Mouse (Mus musculus) embryonic facial prominence, embryonic 14.5 days (tissue): Measurements from ENCODE around the gene Agrp. TPM values are rescaled to one million over a fixed set of nuclear protein-coding genes. Genes with fewer than 3 reads are reported as not detected.
A peak's percentile ranks its signal among the peaks of the same experiment; 100 is the strongest.
"Not testable (repeated sequence)": the region's sequence is repeated elsewhere in the genome, so short reads cannot be mapped to it uniquely, and the experiment has no call there.

ENCODE experiments used
- ATAC-seq: fragments of 200-750 bp; cut with Nextera tagmentation; 2 replicates; pipeline ENCODE4 v1.8.0; 2017; ENCODE audit warnings: low read depth, moderate number of reproducible peaks, moderate TSS enrichment
- DNase-seq: peaks from one replicate; pipeline ENCODE4 v3.0.0-alpha.2; 2015; ENCODE audit warnings: low spot score
- H3K27ac ChIP-seq: fragments of 300-500 bp; sonication (generic); replicated peaks from 2 replicates; pipeline ENCODE4 v1.5.1; 2014; ENCODE audit warnings: low read depth, mild to moderate bottlenecking, low read length, moderate library complexity
- H3K27me3 ChIP-seq: fragments of 300-500 bp; sonication (generic); replicated peaks from 2 replicates; pipeline ENCODE4 v1.6.1; 2014; ENCODE audit warnings: low read length; ENCODE audit not compliant: control insufficient read depth, insufficient read depth
- H3K36me3 ChIP-seq: fragments of 300-500 bp; sonication (generic); 2 replicates; pipeline ENCODE4 v1.6.1; 2014; ENCODE audit warnings: low read length, mixed read lengths; ENCODE audit not compliant: control insufficient read depth, insufficient read depth
- H3K4me1 ChIP-seq: fragments of 300-500 bp; sonication (generic); 2 replicates; pipeline ENCODE4 v1.6.1; 2014; ENCODE audit warnings: antibody characterized with exemption, low read length; ENCODE audit not compliant: control insufficient read depth, insufficient read depth
- H3K4me2 ChIP-seq: fragments of 300-500 bp; sonication (generic); 2 replicates; pipeline ENCODE4 v1.6.1; 2014; ENCODE audit warnings: low read depth, mild to moderate bottlenecking, low read length, moderate library complexity, mixed read lengths
- H3K4me3 ChIP-seq: fragments of 300-500 bp; sonication (generic); 2 replicates; pipeline ENCODE4 v1.5.1; 2014; ENCODE audit warnings: low read depth, mild to moderate bottlenecking, low read length
- H3K9ac ChIP-seq: fragments of 300-500 bp; sonication (generic); 2 replicates; pipeline ENCODE4 v1.6.1; 2014; ENCODE audit warnings: low read depth, mild to moderate bottlenecking, low read length, moderate library complexity, mixed read lengths
- H3K9me3 ChIP-seq: fragments of 300-500 bp; sonication (generic); 2 replicates; pipeline ENCODE4 v1.6.1; 2016; ENCODE audit warnings: low read length; ENCODE audit not compliant: control insufficient read depth
- WGBS: fragments of 180-500 bp; shearing (Covaris S2); extraction: QIAGEN DNeasy Blood & Tissue Kit; methylation state at CpG from one replicate; pipeline ENCODE4 v1.1.7; 2014; 5-methylcytosine and 5-hydroxymethylcytosine counted together
- polyA plus RNA-seq: library from polyadenylated mRNA; unstranded; fragments of >200 nt; fragmentation: Nextera tagmentation; extraction: Ambion mirVana; gene quantifications from 2 replicates; pipeline ENCODE4 v1.2.1, GENCODE M21; 2014

Agrp gene
- polyA plus RNA-seq, 1 experiment from 2014 or later, result 1.7 TPM

DNA sequence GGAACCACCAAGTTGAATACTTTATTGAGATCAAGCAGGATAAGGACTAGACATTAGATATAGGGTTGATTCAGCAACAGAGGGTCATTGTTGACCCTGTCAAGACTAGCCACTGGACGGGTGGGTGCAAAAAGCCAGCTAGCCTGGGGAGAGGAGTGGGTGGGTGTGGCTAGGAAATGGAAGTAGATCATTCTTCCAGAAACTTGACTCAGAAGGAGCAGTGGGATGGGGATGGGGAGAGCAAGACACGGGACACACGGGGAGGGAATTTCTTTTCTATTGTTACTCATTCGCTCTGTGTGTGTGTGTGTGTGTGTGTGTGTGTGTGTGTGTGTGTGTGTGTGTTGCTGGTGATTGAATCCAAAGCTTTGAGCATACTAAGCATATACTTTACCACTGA lies 27.4 kb downstream of the Agrp start:
- Histone ChIP-seq H3K4me2 (no peak overlapping the region), H3K9me3 (no peaks in the 10 kb centered on the region), H3K27ac (no peak overlapping the region), H3K27me3 (peaks cover 14% of the 10 kb centered on the region; the same call in 1 of the 2 replicates), H3K9ac (no peak overlapping the region), H3K4me1 (peaks cover 18% of the 10 kb centered on the region), H3K4me3 (no peak overlapping the region), H3K36me3 (no peaks in the 10 kb centered on the region)
- DNase-seq (no peak), ATAC-seq (no peak)
- 62% methylated on average over 4 of the region's 4 CpGs for WGBS

DNA sequence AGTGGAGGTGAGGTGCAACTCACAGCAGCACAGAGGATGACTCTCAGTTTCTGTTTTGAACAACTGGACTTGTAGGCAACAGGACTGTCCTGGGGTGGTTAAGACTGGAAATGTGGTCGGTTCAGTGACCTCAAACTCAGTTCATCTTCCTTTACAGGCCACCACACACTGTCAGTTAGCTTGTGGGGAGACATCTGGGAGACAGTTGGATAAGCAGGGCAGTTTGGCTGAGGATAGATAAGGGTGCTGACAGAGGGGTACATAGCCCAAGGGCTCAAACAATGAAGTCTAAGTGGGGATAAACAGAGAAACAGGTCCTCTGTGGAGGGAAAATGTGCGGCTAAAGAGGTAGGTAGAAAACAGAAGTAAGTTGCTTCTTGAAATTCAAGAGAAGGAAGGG lies 27.8 kb downstream of the Agrp start:
- Histone ChIP-seq H3K27me3 (peaks cover 14% of the 10 kb centered on the region; the same call in 1 of the 2 replicates), H3K9me3 (no peaks in the 10 kb centered on the region), H3K9ac (no peak overlapping the region), H3K27ac (no peak overlapping the region), H3K4me3 (no peak overlapping the region), H3K36me3 (no peaks in the 10 kb centered on the region), H3K4me2 (no peak overlapping the region), H3K4me1 (peaks cover 18% of the 10 kb centered on the region)
- ATAC-seq (no peak), DNase-seq (no peak)
- 73% methylated on average over 2 of the region's 2 CpGs for WGBS

DNA sequence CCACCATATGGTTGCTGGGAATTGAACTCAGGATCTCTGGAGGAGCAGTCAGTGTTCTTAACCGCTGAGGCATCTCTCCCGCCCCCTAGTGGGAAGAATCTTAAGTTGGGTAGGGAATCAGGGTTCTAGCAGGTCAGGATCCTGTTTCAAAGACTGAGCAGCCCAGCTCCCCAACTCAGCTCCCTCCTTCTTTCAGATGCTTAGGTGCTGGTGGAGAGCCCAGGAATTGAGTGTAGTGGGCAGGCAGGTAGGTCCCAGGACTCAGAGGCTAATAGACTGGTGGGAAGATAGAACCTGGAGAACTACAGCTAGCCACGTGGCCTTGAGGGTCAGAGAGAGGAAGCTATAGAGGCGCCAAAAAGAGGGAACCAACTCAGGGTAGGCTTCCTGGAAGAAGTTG lies 29.5 kb downstream of the Agrp start:
- Histone ChIP-seq H3K27ac (no peak overlapping the region), H3K4me2 (no peak overlapping the region), H3K27me3 (peaks cover 10% of the 10 kb centered on the region; the same call in 1 of the 2 replicates), H3K36me3 (no peaks in the 10 kb centered on the region), H3K9ac (no peak overlapping the region), H3K4me3 (no peak overlapping the region), H3K9me3 (no peaks in the 10 kb centered on the region), H3K4me1 (peaks cover 12% of the 10 kb centered on the region)
- DNase-seq (peak; percentile 30), ATAC-seq (no peak)
- 38% methylated on average over 4 of the region's 4 CpGs for WGBS

- 10% methylated on average over 10 of the region's 10 CpGs for WGBS
- Histone ChIP-seq H3K9ac (peak overlapping the region; percentile 86), H3K27ac (peak overlapping the region; percentile 88), H3K9me3 (no peaks in the 10 kb centered on the region), H3K4me3 (peak overlapping the region; percentile 80), H3K4me2 (peak overlapping the region; percentile 78), H3K27me3 (0 out of 2 replicates have a peak, but pooled peaks cover 4% of the 10 kb centered on the region), H3K36me3 (no peaks in the 10 kb centered on the region), H3K4me1 (peaks cover 12% of the 10 kb centered on the region)
- no peak for DNase-seq
- no peak for ATAC-seq
Observed at GRCm38 (mm10) chr8:105607062-105607461, 30.1 kb downstream of the Agrp start.

DNA sequence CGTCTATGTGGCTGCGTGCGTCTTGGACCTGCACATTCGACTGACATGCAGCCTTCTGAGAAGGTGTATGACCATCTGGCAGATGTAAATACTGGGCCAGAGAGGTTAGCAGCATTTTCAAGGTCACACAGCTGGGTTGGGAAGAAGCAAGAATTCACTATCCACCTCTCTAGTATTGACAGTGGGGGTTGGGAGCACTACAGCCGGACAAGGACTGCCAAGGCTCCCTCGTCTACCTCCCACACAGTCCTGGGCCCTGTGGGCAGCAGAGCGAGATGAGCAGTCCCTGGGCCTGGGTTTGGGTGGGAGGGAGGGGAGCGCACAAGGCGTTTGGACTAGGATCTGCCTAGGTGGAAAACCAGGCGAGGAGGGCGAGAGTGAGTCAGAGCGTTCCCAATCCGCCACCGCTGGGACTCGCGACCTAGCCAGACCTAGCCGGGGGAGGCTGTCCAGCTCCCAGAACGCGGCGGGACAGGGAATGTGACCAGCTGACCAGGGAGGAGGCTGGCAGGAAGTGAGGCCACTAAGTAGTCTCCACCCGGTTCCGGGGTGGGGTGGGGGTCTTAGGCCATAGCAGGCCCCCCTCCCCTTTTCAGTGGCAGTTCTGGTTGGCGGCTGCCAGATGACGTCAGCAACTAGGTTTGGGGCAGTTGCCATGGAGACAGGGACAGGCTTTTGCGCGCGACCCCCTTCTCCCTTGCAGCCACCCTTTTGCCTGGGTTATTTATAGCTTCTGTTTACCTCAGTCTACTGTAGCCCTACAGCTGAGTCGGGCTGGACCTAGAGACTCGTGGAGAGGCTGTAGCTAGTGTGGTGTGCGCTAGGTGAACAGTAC lies 30.8 kb downstream of the Agrp start:
- Histone ChIP-seq H3K9me3 (no peaks in the 10 kb centered on the region), H3K9ac (peak overlapping the region; percentile 86), H3K4me3 (peak overlapping the region; percentile 80), H3K4me2 (peak overlapping the region; percentile 78), H3K27ac (peak overlapping the region; percentile 88), H3K4me1 (peaks cover 12% of the 10 kb centered on the region), H3K36me3 (no peaks in the 10 kb centered on the region), H3K27me3 (no peaks in the 10 kb centered on the region)
- WGBS, result 1% methylated on average over 13 of the region's 30 CpGs
- ATAC-seq, result peak; percentile 63
- peak; percentile 91 for DNase-seq

GRCm38 (mm10) chr8:105605491-105606188 lies 31.6 kb downstream of the Agrp start:
- Histone ChIP-seq H3K4me1 (peaks cover 12% of the 10 kb centered on the region), H3K4me3 (peak overlapping the region; percentile 80), H3K9me3 (no peaks in the 10 kb centered on the region), H3K27me3 (no peaks in the 10 kb centered on the region), H3K36me3 (no peaks in the 10 kb centered on the region), H3K27ac (peak overlapping the region; percentile 88), H3K4me2 (peak overlapping the region; percentile 78), H3K9ac (peak overlapping the region; percentile 86)
- DNase-seq (peak; percentile 20), ATAC-seq (peak; percentile 41)
- 2% methylated on average over 20 of the region's 39 CpGs for WGBS

DNA sequence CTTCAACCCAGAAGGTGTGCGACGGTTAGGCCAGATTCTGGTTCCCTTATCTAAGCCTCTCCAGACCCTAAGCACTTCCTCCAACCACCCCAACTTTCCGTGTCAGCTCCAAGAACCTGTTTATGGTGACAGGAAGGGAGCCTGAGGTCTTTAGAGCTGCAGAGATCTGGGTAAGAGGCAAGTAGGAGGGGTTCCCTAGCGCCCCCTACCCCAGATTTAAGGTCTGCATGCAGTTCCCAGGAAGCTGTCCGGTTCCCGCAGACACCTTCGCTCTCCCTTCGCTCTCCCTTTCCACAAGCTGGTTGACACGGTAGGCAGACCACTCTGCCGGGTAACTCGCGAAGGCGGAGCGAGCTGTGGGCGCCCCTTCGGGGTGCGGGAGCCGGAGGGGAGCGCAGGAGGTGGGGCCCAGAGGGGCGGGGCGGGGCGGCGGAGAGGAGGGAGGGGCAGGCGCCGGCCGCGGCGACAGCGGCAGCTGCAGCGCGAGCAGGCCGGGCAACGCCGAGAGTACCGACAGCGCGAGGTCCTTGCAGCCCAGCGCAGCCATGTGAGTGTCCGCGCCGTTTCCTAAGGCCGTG lies 32.3 kb downstream of the Agrp start, which contains the start of gene Ripor1:
Gene Ripor1 (plus strand): TSS at position 452 of the 578 bp plus-strand sequence.
- no peaks in the 10 kb centered on the region for H3K36me3 ChIP-seq
- H3K9ac ChIP-seq, result peak within 1 kb of the TSS; percentile 86
- peaks cover 12% of the 10 kb centered on the region for H3K4me1 ChIP-seq
- no peaks in the 10 kb centered on the region for H3K27me3 ChIP-seq
- DNase-seq, result peak; percentile 83
- peak within 1 kb of the TSS; percentile 88 for H3K27ac ChIP-seq
- H3K9me3 ChIP-seq, result no peaks in the 10 kb centered on the region
- peak; percentile 88 for ATAC-seq
- H3K4me2 ChIP-seq, result peak within 1 kb of the TSS; percentile 78
- peak within 1 kb of the TSS; percentile 80 for H3K4me3 ChIP-seq
- 0% methylated on average over 7 of the region's 42 CpGs for WGBS

DNA sequence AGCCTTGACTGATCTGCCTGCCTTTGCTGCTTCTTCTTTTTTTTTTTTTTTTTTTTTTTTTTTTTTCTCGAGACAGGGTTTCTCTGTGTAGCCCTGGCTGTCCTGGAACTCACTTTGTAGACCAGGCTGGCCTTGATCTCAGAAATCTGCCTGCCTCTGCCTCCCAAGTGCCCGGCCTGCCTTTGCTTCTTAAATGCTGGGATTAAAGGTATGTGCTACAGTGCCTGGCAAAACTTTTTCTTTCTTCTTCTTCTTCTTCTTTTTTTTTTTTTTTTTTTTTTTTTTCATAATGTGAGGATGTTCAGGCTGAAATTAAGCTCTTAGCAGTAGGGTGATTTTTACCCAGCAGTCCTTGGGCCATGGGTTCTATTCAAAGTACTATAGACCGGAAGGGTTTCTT lies 34.7 kb downstream of the Agrp start:
- not testable (repeated sequence) for H3K27me3 ChIP-seq, H3K27ac ChIP-seq, H3K4me3 ChIP-seq, H3K36me3 ChIP-seq, H3K9ac ChIP-seq, ATAC-seq, DNase-seq, H3K9me3 ChIP-seq, H3K4me2 ChIP-seq
- peaks cover 12% of the 10 kb centered on the region for H3K4me1 ChIP-seq
- 93% methylated on average over 2 of the region's 3 CpGs for WGBS
